Mouse (Mus musculus): ENCODE measurements around the gene Zfp85. TPM values are rescaled to one million over a fixed set of nuclear protein-coding genes. Genes with fewer than 3 reads are reported as not detected.
"Not testable (repeated sequence)": the region's sequence is repeated elsewhere in the genome, so short reads cannot be mapped to it uniquely, and the experiment has no call there.

Gene Zfp85
- total RNA-seq (2015) (6.2 and 8.7 TPM in 2 replicates), total RNA-seq (2017) (5.9 and 6.4 TPM in 2 replicates)

- peak; percentile 96 for ATAC-seq (ENCODE audit: poor library complexity, severe bottlenecking)
These were observed at the start of gene Zfp85 for GRCm38 (mm10) chr13:67754333-67755306. Gene Zfp85, minus strand, starts transcription at chr13:67755228.

GRCm38 (mm10) chr13:67799151-67799550 lies 44.1 kb upstream of the Zfp85 start:
- not testable (repeated sequence) for ATAC-seq (ENCODE audit: poor library complexity, severe bottlenecking)

DNA sequence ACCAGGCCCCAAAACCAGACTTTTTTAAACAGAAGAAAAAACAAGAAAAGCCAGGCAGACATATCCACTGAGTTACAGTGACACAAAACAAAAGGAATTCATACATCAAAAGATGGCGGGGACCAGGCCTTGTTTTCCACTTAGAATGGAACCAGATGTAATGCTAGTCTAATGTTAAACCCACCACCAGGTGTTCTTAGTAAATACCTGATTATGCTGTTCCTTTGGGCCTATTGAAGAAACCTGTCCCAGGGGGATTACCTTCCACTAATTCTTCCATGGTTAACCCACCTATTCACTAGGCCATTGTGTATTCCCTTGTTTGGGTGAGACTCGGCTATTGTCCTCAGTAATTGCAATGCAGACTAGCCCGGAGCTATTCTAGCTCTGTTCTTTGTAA lies 43.6 kb upstream of the Zfp85 start:
- ATAC-seq (ENCODE audit: poor library complexity, severe bottlenecking) = no peak

DNA sequence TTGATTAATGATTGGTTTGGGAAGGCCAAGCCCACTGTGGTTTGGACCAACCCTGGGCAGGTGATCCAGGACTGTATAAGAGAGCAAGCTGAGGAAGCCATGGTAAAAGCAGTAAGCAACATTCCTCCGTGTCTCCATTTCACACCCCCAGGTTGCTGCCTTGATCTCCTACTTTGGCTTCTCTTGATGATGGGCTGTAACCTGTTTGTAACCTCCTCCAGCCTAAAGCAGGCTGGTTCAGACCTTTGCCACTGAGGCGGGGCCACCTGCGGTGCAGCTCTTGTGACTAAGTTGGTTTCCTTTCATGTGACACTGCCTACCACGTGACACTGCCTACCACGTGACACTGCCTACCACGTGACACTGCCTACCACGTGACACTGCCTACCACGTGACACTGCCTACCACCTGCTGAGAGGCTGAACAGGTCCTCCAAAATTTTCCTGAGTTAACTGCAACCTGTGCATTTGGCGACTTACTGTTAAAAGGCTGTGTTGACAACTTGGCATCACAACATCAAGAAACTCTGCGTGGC lies 37.0 kb upstream of the Zfp85 start:
- no peak for ATAC-seq (ENCODE audit: poor library complexity, severe bottlenecking)

GRCm38 (mm10) chr13:67779265-67780221 lies 24.5 kb upstream of the Zfp85 start, which contains the start of gene Zfp493:
Gene Zfp493, plus strand, starts transcription at chr13:67779693.
- ATAC-seq (ENCODE audit: poor library complexity, severe bottlenecking) = peak; percentile 98

DNA sequence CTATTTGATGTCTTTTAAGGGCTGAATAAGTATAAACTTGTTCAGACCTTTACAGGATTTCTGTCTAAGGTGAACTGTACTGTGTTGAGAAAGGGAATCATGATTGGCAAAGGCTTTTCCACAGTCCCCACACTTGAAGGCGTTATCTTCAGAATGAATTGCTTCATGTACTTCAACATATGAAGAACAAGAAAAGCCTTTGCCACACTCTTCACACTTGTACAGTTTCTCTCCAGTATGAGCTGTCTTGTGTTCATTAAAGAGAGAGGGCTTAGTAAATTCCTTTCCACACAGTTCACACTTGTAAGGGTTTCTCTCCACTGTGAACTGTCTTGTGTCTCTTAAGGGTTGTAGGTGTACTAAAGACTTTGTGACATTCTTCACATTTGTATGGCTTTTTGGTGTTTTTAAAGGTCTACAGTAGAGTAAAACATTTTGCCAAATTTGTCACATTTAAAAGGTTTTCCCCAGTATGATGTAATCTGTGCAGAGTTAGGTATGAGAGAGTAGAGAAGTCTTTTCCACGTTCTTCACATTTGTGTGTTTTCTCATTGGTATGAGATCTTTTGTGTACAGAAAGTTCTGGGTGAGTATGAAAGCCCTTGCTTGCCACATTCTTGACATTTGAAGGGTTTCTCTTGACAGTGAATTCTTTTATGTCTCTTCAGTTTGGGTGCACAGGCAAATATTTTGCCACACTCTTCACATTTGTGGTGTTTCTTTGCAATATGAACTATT lies 8.2 kb upstream of the Zfp85 start:
- no peak for ATAC-seq (ENCODE audit: poor library complexity, severe bottlenecking)

GRCm38 (mm10) chr13:67759966-67760365 lies 4.9 kb upstream of the Zfp85 start:
- no peak for ATAC-seq (ENCODE audit: poor library complexity, severe bottlenecking)

GRCm38 (mm10) chr13:67755761-67756160 lies 733 bp upstream of the Zfp85 start:
- ATAC-seq (ENCODE audit: poor library complexity, severe bottlenecking) = no peak

GRCm38 (mm10) chr13:67743896-67744295 lies 11.1 kb downstream of the Zfp85 start:
- no peak for ATAC-seq (ENCODE audit: poor library complexity, severe bottlenecking)

DNA sequence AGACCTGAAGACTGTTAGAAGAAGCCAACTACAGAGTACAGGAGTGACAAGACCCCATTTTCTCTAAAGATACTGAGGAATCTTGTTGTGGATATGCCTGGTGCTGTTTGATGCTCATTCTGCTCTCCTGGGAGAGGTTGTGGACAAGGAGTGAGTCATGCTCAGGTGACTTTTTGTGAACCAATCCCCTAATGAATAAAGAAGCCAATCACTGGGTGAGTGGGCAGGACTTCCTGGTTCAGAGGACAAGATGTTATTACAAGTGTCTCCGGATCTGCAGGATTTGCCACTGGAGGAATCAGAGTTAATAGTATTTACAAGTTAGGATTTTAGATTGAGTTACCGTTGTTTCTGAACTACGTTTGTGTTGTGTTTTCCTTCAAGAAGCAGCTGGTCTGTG lies 12.1 kb downstream of the Zfp85 start:
- ATAC-seq (ENCODE audit: poor library complexity, severe bottlenecking) = no peak

DNA sequence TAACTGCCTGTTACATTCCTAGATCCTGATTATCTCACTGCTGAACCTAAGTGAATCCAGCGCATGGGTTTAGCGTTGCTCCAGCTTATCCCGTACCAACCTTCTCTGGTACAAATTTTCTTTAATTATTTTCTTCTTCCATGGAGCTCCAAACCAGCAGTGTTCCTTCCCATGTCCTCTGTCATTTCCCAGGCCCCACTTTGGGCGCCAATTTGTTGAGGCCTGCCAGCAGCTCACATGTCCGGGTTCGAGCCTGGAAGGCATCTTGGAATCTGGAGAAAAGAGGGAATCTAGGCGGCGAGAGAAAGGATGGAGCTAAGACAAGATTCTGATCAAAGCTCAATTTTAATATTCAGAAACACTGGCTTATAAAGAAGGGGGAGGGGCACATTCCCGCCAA lies 20.6 kb downstream of the Zfp85 start:
- ATAC-seq (ENCODE audit: poor library complexity, severe bottlenecking) = not testable (repeated sequence)

GRCm38 (mm10) chr13:67729441-67729840 lies 25.6 kb downstream of the Zfp85 start:
- peak; percentile 56 for ATAC-seq (ENCODE audit: poor library complexity, severe bottlenecking)

DNA sequence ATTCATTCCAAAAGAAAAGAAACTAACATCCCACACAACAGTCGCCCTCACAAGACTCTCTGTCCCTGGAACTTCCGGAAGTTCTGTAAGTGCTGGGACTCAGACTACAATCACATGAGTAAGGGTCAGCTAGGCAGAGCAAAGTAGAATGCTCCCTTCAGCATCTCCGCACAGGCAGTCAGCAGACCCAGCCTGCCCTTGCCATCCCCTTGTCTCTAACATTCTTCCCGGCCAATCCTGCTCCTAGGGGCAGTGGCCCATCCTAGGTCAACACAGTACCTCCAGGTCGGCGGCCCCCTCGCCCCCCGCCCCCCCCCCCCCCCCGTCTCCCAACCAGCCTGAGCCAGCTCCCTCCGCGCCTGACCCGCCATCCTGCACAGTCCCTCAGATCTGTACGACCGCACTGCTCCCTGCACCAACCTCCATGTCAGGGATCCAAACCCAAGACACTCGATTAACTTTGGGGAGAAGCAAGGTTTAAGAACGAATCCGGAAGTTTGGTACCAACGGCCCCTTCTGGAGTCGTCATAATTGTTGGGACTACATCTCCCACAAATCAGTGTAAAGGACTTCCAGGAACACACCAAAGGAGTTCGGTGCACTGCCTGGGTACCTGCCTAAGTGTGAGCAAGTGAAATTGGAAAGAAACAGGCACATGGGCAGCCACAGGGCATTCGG lies 26.2 kb downstream of the Zfp85 start, which contains the start of gene Zfp65:
Gene Zfp65, minus strand, starts transcription at position 533 of the 678 bp plus-strand sequence.
- peak; percentile 68 for ATAC-seq (ENCODE audit: poor library complexity, severe bottlenecking)

DNA sequence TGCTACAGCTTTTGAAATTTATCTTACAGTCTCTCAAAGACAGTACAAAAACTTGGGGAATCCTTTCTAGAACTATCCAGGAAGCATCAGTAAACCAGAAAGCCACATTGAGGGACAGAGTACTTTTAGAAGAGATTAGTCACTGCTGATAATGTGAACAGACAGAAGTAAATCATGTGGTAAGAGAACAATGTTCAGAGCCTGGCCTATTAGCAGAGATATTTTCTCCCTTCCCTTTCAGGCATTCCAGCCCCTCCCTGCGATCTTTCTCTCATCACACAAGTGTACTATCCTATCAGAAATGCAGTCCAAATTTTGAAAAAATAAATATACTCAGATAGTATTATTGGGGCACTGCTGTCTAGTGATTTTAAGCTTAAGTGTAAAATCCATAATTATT lies 26.9 kb downstream of the Zfp85 start:
- no peak for ATAC-seq (ENCODE audit: poor library complexity, severe bottlenecking)

DNA sequence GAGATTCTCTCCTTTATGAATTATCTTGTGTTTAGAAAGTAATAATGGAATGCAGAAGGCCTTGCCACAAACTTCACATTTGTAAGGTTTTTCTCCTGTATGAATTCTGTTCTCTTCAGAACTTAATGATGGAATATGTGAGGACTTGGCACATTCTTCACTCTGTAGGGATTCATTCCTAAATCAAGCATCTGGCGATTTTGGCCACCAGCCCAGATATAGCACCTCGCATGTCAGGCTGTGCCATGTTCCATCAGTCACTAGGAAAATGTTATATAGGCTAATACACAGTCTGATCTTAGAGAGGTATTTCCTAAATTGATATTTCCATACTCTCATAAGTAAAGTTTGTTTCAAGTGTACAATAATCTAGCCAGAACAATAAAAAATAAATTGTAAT lies 29.7 kb downstream of the Zfp85 start:
- ATAC-seq (ENCODE audit: poor library complexity, severe bottlenecking) = not testable (repeated sequence)

- ATAC-seq (ENCODE audit: poor library complexity, severe bottlenecking) = peak; percentile 95
These were observed 31.1 kb downstream of the Zfp85 start for GRCm38 (mm10) chr13:67723848-67724479.

Measured in megakaryocyte, adult 5-6 weeks (primary cell).